Mouse (Mus musculus) layer of hippocampus, postnatal 10 days (tissue): ENCODE data around the gene Acss3. TPM values are rescaled to one million over a fixed set of nuclear protein-coding genes. Genes with fewer than 3 reads are reported as not detected.

ENCODE experiments used
- DNase-seq, 2 experiments: peaks; one replicate each; pipeline ENCODE4 v3.0.0; 2021; ENCODE audit warnings: low spot score in 2 of 2
- total RNA-seq, 2 experiments: library from RNA; stranded (reverse); gene quantifications; 2 replicates each; pipeline ENCODE4 v1.2.3; 2021

Acss3 gene
- total RNA-seq, 2 experiments from 2014 or later, result 1.0 TPM

DNA sequence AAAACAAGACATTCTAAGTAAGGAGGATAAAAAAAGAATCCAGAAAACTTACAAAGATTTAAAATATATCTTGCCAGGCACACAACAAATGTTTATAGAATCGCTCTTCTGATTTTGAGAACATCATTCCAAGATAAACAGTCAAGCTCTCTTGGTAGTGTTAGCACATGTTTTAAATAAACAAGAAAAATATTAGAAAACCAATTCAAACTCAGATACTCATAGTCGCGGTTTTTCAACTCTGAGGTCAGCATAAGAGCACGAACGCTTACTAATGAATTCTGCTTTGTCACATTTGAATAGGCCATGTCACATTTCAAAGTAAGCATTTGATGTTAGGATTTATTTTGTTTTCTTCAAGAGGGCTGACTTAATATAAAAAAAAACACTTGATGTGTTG, 102.3 kb downstream of the Acss3 start:
- no peak for DNase-seq

DNA sequence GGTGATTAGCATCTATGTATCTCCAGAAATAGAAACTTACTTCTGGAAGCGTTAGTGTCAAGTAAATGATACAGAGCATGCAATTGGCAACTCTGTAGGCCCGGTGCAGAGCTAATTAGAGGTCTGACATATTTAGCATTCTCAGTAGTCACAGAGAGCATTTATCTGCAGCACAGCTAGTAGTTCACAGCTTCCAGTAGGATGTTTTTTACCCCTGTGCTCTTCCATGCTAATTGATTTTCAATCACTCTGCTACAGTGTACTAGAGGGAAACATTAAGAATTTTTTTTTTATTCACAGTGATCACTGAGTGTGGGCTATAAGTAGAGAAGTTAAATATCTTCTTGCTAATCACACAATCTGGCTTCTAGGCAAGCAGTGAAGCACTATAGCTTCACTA, 112.3 kb downstream of the Acss3 start:
- DNase-seq, result no peak

DNA sequence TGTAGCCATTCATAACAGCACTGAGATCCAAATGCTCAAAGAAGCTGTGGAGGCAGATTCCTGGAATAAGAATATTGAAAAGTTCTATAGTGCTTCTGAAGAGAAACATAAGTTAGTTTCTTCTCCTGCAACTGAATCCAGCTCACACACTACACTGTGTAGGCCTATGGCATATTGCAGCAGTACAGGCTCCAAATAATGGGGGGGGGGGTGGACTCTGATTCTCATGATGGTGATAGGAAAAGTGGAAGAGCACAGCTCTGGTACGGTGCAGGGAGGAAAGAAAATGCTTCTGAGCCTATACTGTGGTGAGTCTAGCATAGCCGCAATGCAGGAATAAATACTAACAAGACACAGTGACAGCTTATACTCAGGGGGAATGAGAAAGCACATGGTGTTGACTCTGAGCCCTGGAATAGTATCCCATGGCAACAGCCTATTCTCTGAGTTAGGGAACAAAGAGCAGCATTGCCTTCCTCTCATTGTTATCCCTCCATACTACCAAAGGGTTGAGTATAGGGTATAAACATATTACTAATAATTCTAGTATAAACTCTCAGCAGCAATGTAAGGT, 125.3 kb downstream of the Acss3 start:
- no peak for DNase-seq

DNA sequence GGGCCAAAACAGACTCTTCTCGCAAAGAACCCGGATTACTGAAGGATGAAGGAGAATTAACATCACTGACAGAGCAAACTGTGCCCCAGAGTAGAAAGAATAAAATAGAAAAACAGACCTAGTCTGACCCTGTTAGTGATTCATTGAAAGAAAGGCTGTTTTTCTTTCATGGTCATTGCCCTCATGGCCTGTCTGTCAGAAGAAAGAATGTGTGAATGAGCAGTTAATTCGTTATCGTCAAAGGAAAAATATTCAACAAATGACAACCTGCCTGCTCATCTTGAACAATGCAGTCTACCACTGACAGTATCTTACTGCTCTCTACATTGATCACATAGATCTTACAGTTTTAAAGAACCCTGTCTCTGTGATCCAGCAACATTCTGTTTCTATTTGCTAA, 134.0 kb downstream of the Acss3 start:
- no peak for DNase-seq

- DNase-seq, result no peak
Measured at GRCm38 (mm10) chr10:106975193-106976141, 148.0 kb downstream of the Acss3 start.

DNA sequence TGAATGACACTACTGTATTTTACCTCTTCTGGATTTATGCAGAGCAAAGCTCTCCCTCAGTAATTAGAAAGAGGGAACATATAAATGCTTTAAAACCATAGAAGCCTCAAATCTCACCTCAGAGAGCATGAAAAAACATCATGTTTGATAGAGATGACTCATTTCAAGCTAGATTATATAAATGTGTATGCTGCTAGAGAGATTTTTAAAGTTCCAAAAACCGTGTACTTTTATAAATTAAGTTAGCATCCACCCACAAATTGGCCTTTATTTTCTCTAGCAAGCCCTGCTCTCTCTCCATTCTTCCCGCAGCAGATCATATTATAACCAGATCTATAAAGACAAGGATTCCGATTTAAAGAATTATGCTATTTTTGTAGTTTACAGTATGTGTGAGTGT, 164.4 kb downstream of the Acss3 start:
- DNase-seq, result no peak

DNA sequence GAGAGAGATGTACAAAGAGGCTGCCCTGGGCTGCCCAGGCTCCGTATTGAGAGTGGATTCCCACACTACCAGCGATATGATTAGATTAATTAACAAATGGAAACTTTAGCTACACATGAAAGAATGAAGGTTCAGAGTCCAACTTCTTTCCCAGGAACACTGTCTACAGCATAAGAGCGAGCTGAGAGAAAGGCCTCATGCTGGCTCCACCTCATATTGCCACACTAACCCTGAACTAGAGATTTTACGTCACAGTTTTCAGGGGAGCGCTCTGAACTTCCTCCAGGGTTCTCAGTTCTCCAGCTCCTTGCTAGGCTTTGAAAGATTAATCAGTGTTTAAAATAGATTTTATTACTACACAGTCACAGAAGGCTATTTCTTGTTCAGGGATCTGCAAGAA, 182.1 kb downstream of the Acss3 start:
- DNase-seq, result no peak

DNA sequence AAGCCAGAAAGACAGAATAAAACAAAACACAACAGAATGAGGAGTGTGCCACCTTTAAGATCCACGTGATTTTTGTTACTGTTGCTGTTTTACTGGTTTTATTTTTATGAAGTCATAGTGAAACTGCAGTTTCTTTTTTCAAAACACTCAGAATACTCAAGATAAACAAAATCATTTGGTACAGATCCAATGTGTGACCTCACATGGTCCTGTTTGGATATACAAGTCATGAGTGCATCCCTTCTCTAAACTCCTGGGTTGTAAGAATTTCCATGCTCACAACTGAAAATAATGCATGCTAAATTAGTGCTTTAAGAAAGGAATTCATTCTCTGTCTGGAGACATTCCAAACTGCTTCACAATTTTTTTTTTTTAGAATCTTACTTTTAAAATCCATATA, 184.0 kb downstream of the Acss3 start:
- DNase-seq, result no peak

GRCm38 (mm10) chr10:106938851-106939250, 184.6 kb downstream of the Acss3 start:
- DNase-seq, result no peak

DNA sequence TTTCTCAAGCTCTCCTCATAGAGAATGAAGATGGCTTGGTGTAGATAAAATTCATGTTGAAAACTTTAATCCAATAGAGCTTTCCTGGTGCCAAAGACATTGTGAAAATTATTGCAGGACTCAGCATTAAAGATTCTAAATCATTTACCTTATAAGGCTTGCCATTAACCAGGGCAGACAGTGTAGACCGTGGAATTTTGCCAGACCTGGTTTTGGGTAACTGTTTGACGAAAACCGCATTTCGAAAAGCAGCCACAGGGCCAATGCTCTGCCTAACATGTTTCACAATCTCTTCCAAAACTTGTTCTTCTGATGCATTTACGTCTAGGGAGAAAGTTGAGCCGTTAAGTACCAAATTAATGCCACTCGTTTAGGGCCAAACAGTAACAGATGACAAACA, 186.5 kb downstream of the Acss3 start:
- no peak for DNase-seq

DNA sequence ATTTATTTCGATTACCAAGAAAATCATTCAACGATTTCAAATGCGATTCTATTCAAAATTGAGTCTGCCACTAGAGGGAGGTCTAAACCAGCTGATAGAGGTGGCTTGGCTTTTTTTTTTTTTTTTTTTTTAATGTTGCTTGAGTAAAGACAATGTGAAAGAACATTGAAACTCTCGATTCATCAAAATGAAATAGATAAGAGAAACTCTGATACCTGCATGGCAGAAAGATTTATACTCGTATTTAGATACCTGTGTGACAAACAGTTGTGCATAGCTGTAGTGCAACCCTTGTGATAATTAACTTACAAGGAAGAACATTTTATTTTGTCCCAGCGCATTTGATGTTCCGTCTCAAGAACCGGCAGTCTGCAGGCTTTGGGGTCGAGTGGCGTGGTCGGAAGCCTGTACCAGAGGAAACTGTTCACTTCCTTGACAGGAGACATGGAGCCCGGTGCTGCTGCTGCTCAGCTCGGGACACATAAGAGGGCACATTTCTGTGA, 190.8 kb downstream of the Acss3 start:
- no peak for DNase-seq

DNA sequence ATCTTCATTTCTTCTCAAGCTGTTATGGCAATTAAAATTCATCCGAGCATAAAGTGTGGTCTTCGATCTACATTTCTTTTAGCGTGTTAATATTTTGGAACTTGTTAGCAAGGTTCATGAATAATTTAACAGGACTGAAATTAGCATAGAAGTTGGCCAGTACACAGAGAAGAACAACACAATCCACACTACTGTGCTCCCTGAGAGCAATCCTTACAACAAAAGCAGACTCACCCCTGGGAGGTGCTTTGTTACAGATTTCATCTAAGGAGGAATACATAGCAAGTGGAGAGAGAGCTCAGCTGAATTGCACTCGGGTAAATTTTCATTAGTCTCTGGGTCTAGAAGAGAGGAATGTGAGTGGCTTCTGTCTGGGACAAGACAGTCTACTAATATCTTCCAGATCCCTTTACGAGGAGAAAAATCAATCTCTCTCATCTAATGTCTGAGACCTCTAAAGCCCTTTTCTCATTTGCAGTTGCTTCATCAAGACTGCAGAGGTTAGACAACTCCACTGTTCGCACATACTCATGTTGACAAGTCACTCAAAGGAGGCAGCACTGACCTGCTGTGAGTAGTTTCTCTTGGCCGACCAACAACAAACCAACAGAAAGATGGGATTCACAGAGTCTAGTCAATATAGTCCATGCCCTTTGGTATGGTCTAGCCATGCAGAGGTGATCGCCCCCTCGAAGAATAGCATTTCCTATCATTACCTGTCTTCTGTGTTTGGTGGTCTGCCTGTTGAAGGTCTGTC, 194.7 kb downstream of the Acss3 start:
- DNase-seq, result no peak

- DNase-seq, result no peak
Measured at GRCm38 (mm10) chr10:106924798-106925197, 198.7 kb downstream of the Acss3 start.

- DNase-seq, result no peak
Measured at GRCm38 (mm10) chr10:106924334-106924733, 199.1 kb downstream of the Acss3 start.

DNA sequence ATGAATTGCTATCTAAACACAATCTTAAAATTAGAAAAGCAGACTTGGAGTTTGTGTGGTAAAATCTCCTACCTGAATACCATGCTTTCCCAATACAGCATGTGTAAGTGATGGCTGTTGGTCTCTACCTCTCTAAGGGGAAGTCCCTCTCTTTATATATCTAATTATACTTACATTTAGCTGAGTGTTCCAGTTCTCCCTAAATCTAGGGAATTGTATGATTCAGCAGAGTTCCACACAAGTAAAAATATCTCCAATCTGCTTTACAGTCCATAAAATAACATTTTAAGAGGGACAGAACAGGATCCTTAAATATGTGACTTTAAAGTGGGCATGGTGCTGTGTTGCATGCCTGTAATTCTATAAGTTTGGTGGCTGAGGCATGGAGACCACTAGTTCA, 208.6 kb downstream of the Acss3 start:
- no peak for DNase-seq

- no peak for DNase-seq
Measured at GRCm38 (mm10) chr10:106914275-106914674, 209.2 kb downstream of the Acss3 start.

- DNase-seq, result no peak
Measured at GRCm38 (mm10) chr10:106913032-106913431, 210.4 kb downstream of the Acss3 start.

DNA sequence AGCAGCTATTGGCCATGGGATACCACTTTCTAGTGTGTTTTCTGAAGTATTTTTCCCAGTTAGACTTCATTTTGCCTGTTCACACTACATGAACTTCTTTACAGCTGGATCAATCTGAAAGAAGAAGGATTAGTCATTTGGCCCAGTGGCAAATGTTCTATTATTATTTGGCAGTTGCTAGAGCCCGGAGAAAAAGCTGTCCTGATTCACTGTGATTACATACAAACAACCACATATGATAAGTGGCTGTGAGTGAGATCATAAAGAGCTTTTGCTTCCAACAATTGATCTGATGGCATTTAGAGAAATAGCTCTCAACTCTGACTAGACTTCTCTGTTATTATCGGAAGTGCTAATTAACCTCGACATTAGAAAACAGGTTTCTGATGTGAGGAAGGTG, 213.4 kb downstream of the Acss3 start:
- DNase-seq, result no peak

DNA sequence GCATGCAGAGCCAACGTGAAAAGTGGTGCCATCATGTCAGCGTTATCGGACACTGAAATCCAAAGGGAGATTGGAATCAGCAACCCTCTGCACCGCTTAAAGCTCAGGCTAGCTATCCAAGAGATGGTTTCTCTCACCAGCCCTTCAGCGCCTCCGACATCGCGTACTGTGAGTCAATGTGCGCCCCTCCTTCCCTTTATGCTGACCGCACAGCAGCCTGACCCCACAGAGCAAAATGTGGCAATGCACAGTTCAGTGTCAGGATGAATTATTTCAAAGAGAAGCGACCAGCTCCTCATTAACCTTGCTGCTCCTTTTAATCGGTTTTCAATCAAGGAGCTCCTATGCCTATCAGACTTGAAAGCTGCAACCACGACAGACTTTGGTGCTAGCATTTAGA, 227.1 kb downstream of the Acss3 start:
- no peak for DNase-seq
